Mouse (Mus musculus): ENCODE measurements around the gene Rabepk. TPM values are rescaled to one million over a fixed set of nuclear protein-coding genes. Genes with fewer than 3 reads are reported as not detected.
"Not testable (repeated sequence)": the region's sequence is repeated elsewhere in the genome, so short reads cannot be mapped to it uniquely, and the experiment has no call there.

Gene Rabepk
- 59.9 TPM for polyA plus RNA-seq (2012; fragmentation: generic; extraction: Trizol)
- long read RNA-seq, experiment 1, transcript Rabepk-207 (8 exons, 2,968 nt): major isoform, 16 of 36 reads
- long read RNA-seq, experiment 1, partial matches to known transcripts: 9 of 36 reads
- long read RNA-seq, experiment 1, other reads (novel, unspliced or antisense): 10 of 36 reads
- long read RNA-seq, experiment 2, transcript Rabepk-207 (8 exons, 2,968 nt): major isoform, 23 of 55 reads
- long read RNA-seq, experiment 2, partial matches to known transcripts: 2 of 55 reads
- long read RNA-seq, experiment 2, other reads (novel, unspliced or antisense): 29 of 55 reads

DNA sequence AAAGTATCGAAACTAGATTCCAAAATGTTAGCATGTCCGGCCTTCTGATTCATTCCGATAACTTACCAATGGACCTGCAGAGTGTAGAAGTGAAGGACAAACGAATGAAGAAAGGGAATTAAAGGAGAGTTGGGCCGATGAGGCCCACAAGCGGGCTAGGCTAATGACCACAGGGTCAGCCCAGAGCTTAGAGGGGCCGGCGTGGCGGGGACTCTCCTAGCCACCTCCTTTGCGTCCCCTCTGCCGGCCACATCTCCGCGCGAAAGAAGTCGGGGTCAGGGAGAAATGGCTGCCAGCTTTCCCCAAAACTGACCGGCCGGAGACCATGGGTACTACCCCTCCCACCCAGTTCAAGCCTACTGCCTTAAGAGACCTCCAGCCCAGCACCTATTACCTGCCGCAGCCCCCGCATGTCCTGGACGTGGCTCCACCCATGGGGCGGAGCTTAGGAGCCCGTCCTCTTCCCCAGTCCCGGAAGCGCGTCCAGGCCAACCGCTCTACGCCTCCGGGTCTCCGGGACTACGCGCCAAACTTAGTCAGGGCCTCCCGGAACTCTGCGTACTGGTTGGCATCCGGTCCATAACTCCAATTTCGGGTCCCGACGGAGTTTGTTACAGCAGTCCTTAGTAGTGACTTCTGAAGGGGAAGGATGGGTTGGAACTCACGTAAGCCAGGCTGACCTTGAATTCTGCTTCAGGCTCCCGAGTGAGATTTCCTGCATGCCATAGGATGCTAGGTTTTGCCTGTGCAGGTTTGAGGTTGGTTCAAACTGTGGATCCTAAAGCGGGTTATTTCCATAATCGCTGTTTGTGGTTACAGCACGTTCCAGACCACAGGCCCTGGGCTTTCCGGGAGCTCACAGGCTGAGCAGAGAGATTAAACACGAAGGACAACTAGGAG, at the start of gene Rabepk:
Rabepk (minus strand) TSS at position 556 of the 900 bp plus-strand sequence.
- peaks cover 38% of the 10 kb centered on the region for H3K79me2 ChIP-seq (ENCODE audit: control insufficient read depth, insufficient read depth)
- peaks cover 13% of the 10 kb centered on the region for H3K36me3 ChIP-seq (ENCODE audit: control insufficient read depth, insufficient read depth)
- H3ac ChIP-seq (ENCODE audit: control insufficient read depth, insufficient read length, low read depth): peak within 1 kb of the TSS; percentile 67
- peak within 1 kb of the TSS; percentile 66 for H3K4me3 ChIP-seq (ENCODE audit: insufficient read depth, poor library complexity, severe bottlenecking)
- no peak for TF ChIP-seq MAX (IDR thresholded peaks at IDR 0.05)
- no peak for TF ChIP-seq CTCF (IDR thresholded peaks at IDR 0.05; ENCODE audit: control insufficient read depth, insufficient read depth, insufficient read length)
- no peak for TF ChIP-seq FOSL1 (IDR thresholded peaks at IDR 0.05; ENCODE audit: insufficient read depth, low read length, poor library complexity, severe bottlenecking)
- TF ChIP-seq USF1 (IDR thresholded peaks at IDR 0.05; ENCODE audit: low read depth): no peak
- no peak for TF ChIP-seq CEBPB (IDR thresholded peaks at IDR 0.05; ENCODE audit: low read depth)
- no peak for TF ChIP-seq MYOG (IDR thresholded peaks at IDR 0.05; ENCODE audit: control insufficient read depth, extremely low read depth, insufficient read length)
- TF ChIP-seq MYOD1 (IDR thresholded peaks at IDR 0.05; ENCODE audit: control insufficient read depth, insufficient read length, low read depth): no peak
- H3K79me3 ChIP-seq (ENCODE audit: low read depth): peaks cover 20% of the 10 kb centered on the region
- no peaks in the 10 kb centered on the region for H3K27me3 ChIP-seq (ENCODE audit: control insufficient read depth, insufficient read depth, insufficient read length)

DNA sequence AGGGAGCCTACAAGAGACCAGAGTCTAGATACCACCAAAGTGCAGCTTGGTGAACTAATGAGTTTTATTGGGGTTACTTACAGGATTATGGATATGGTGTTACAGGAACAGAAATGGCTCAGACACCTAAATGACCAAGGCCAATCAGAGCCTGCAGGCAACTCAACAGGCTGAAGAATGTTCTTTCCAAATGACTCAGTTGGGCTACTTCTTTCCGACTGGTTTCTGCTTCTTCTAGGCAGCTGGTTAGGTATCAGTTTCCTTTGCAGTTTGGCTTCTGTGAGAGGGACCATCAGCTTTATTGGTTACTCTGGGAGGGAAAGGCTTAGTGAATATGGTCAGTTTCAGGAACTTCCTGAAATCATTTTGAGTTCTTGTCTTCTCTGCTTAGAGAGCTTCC, 48.0 kb upstream of the Rabepk start:
- no peaks in the 10 kb centered on the region for H3K27me3 ChIP-seq (ENCODE audit: control insufficient read depth, insufficient read depth, insufficient read length)
- H3K79me3 ChIP-seq (ENCODE audit: low read depth): no peaks in the 10 kb centered on the region
- no peaks in the 10 kb centered on the region for H3K79me2 ChIP-seq (ENCODE audit: control insufficient read depth, insufficient read depth)
- TF ChIP-seq CTCF (IDR thresholded peaks at IDR 0.05; ENCODE audit: control insufficient read depth, insufficient read depth, insufficient read length): no peak
- TF ChIP-seq MAX (IDR thresholded peaks at IDR 0.05): no peak
- no peak for TF ChIP-seq MYOG (IDR thresholded peaks at IDR 0.05; ENCODE audit: control insufficient read depth, extremely low read depth, insufficient read length)
- no peak for TF ChIP-seq USF1 (IDR thresholded peaks at IDR 0.05; ENCODE audit: low read depth)
- TF ChIP-seq FOSL1 (IDR thresholded peaks at IDR 0.05; ENCODE audit: insufficient read depth, low read length, poor library complexity, severe bottlenecking): no peak
- no peak for TF ChIP-seq CEBPB (IDR thresholded peaks at IDR 0.05; ENCODE audit: low read depth)
- TF ChIP-seq MYOD1 (IDR thresholded peaks at IDR 0.05; ENCODE audit: control insufficient read depth, insufficient read length, low read depth): no peak
- no peak overlapping the region for H3ac ChIP-seq (ENCODE audit: control insufficient read depth, insufficient read length, low read depth)
- peaks cover 35% of the 10 kb centered on the region for H3K36me3 ChIP-seq (ENCODE audit: control insufficient read depth, insufficient read depth)
- H3K4me3 ChIP-seq (ENCODE audit: insufficient read depth, poor library complexity, severe bottlenecking): no peak overlapping the region

DNA sequence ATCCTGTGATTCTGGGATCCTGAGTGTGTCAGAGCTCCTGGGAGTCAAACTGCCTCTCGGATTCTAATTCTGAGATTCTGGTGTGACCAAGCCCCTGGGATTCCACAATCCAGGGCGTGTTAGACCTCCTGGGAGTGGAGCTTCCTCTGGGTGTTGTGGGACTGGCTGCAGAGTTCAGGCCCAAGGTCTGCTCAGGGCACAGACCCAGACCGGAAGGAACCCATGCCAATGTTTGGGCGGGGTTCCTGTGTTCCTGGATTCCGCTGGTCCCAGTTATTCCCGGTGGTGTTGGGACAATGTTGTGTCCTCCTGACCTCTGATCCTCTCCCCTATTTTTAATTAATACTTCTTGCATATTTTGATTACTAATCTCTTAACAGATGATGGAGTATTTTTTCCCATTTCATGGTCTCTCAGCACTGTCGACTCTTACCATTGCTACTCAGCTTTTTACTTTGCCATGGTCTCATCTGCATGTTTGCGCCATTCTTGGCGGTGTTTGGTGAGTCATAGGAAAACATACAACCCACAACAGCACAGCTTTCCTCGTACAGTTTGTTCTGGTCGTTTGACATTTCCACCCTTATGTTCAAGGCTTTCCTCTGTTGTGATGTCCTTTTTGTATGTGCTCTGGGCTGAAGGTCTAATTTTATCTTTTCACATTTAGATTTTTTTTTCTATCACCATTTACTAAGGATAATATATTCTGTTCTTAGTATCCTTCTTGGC, 43.7 kb upstream of the Rabepk start:
- Histone ChIP-seq H3K79me2 (ENCODE audit: control insufficient read depth, insufficient read depth) (no peaks in the 10 kb centered on the region), H3K36me3 (ENCODE audit: control insufficient read depth, insufficient read depth) (no peaks in the 10 kb centered on the region), H3ac (ENCODE audit: control insufficient read depth, insufficient read length, low read depth) (no peak overlapping the region), H3K27me3 (ENCODE audit: control insufficient read depth, insufficient read depth, insufficient read length) (peaks cover 2% of the 10 kb centered on the region), H3K4me3 (ENCODE audit: insufficient read depth, poor library complexity, severe bottlenecking) (no peak overlapping the region), H3K79me3 (ENCODE audit: low read depth) (no peaks in the 10 kb centered on the region)
- TF ChIP-seq MYOD1 (IDR thresholded peaks at IDR 0.05; ENCODE audit: control insufficient read depth, insufficient read length, low read depth) (no peak), CTCF (IDR thresholded peaks at IDR 0.05; ENCODE audit: control insufficient read depth, insufficient read depth, insufficient read length) (no peak), MAX (IDR thresholded peaks at IDR 0.05) (no peak), FOSL1 (IDR thresholded peaks at IDR 0.05; ENCODE audit: insufficient read depth, low read length, poor library complexity, severe bottlenecking) (no peak), USF1 (IDR thresholded peaks at IDR 0.05; ENCODE audit: low read depth) (no peak), MYOG (IDR thresholded peaks at IDR 0.05; ENCODE audit: control insufficient read depth, extremely low read depth, insufficient read length) (no peak), CEBPB (IDR thresholded peaks at IDR 0.05; ENCODE audit: low read depth) (no peak)

DNA sequence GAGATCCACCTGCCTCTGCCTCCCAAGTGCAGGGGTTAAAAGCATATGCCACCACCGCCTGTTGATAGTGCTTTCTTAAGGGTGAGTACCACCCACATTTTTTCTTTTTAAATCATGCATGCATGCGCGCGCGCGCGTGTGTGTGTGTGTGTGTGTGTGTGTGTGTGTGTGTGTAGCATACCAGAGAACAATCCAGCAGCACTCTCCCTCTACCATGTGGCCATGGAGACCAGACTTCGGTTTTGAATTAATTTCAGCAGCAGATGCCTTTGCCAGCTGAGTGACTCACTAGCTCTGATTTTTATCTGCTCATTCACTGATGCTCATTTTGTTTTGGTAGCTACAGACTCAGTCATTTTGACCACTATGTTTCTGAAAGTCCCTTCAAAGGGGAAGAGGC, 42.0 kb upstream of the Rabepk start:
- no peak for TF ChIP-seq MYOG (IDR thresholded peaks at IDR 0.05; ENCODE audit: control insufficient read depth, extremely low read depth, insufficient read length)
- no peak for TF ChIP-seq MYOD1 (IDR thresholded peaks at IDR 0.05; ENCODE audit: control insufficient read depth, insufficient read length, low read depth)
- TF ChIP-seq USF1 (IDR thresholded peaks at IDR 0.05; ENCODE audit: low read depth): no peak
- TF ChIP-seq CEBPB (IDR thresholded peaks at IDR 0.05; ENCODE audit: low read depth): no peak
- TF ChIP-seq MAX (IDR thresholded peaks at IDR 0.05): no peak
- TF ChIP-seq FOSL1 (IDR thresholded peaks at IDR 0.05; ENCODE audit: insufficient read depth, low read length, poor library complexity, severe bottlenecking): no peak
- no peak for TF ChIP-seq CTCF (IDR thresholded peaks at IDR 0.05; ENCODE audit: control insufficient read depth, insufficient read depth, insufficient read length)
- Histone ChIP-seq H3K4me3 (ENCODE audit: insufficient read depth, poor library complexity, severe bottlenecking) (no peak overlapping the region), H3K79me2 (ENCODE audit: control insufficient read depth, insufficient read depth) (no peaks in the 10 kb centered on the region), H3K27me3 (ENCODE audit: control insufficient read depth, insufficient read depth, insufficient read length) (peaks cover 3% of the 10 kb centered on the region), H3K36me3 (ENCODE audit: control insufficient read depth, insufficient read depth) (no peaks in the 10 kb centered on the region), H3ac (ENCODE audit: control insufficient read depth, insufficient read length, low read depth) (no peak overlapping the region), H3K79me3 (ENCODE audit: low read depth) (no peaks in the 10 kb centered on the region)

DNA sequence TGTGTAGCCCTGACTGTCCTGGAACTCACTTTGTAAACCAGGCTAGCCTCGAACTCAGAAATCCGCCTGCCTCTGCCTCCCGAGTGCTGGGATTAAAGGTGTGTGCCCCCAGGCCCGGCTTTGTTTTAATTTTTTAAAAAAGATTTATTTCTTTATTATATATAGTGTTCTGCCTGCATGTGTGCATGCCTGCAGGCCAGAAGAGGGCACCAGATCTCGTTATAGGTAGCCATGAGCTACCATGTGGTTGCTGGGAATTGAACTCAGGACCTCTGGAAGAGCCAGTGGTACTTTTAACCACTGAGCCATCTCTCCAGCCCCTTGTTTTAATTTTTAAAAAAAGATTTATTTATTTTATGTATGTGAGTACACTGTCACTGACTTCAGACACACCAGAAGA, 40.4 kb upstream of the Rabepk start:
- H3K27me3 ChIP-seq (ENCODE audit: control insufficient read depth, insufficient read depth, insufficient read length); H3K36me3 ChIP-seq (ENCODE audit: control insufficient read depth, insufficient read depth); H3ac ChIP-seq (ENCODE audit: control insufficient read depth, insufficient read length, low read depth); H3K79me2 ChIP-seq (ENCODE audit: control insufficient read depth, insufficient read depth); H3K79me3 ChIP-seq (ENCODE audit: low read depth); H3K4me3 ChIP-seq (ENCODE audit: insufficient read depth, poor library complexity, severe bottlenecking): not testable (repeated sequence)

Measured in C2C12 (cell line).